Mouse (Mus musculus) erythroblast, embryonic 14.5 days (primary cell): ENCODE data around the gene Kank2. TPM values are rescaled to one million over a fixed set of nuclear protein-coding genes. Genes with fewer than 3 reads are reported as not detected.

ENCODE experiments used
- H3K27me3 ChIP-seq: 2 replicates; pipeline ENCODE4 v1.6.1; 2012; ENCODE audit warnings: inconsistent platforms; ENCODE audit not compliant: control insufficient read depth
- H3K36me3 ChIP-seq: 2 replicates; pipeline ENCODE4 v1.6.1; 2012; ENCODE audit warnings: mild to moderate bottlenecking, inconsistent platforms; ENCODE audit not compliant: control insufficient read depth
- H3K4me1 ChIP-seq: 2 replicates; pipeline ENCODE4 v1.6.1; 2012; ENCODE audit warnings: inconsistent platforms; ENCODE audit not compliant: control insufficient read depth
- H3K4me3 ChIP-seq: replicated peaks from 2 replicates; pipeline ENCODE3; 2012; ENCODE audit warnings: moderate library complexity, mild to moderate bottlenecking, inconsistent platforms
- H3K9me3 ChIP-seq: 2 replicates; pipeline ENCODE4 v1.6.1; 2012; ENCODE audit warnings: low read length, inconsistent platforms, mixed read lengths; ENCODE audit not compliant: control insufficient read depth
- GATA1 ChIP-seq: IDR thresholded peaks from 2 replicates; pipeline ENCODE4 v1.6.1; 2012; ENCODE audit warnings: low read length, inconsistent platforms, mixed read lengths
- TAL1 ChIP-seq: IDR thresholded peaks from 3 replicates; pipeline ENCODE4 v1.6.1; 2012; ENCODE audit warnings: low read length, inconsistent platforms, mixed read lengths
- polyA plus RNA-seq: library from polyadenylated mRNA; stranded (reverse); fragments of >175 nt; gene quantifications from 2 replicates; pipeline ENCODE4 v1.2.3, GENCODE M21; 2012

Gene Kank2
- polyA plus RNA-seq, 1 experiment = 0.02 TPM

GRCm38 (mm10) chr9:21748033-21748432 is 50.5 kb downstream of the Kank2 start:
- no peaks in the 10 kb centered on the region for H3K27me3 ChIP-seq
- H3K4me3 ChIP-seq = no peak overlapping the region
- H3K4me1 ChIP-seq = peaks cover 2% of the 10 kb centered on the region; the same call in 1 of the 2 replicates
- no peaks in the 10 kb centered on the region for H3K9me3 ChIP-seq
- H3K36me3 ChIP-seq = peaks cover 68% of the 10 kb centered on the region
- TF ChIP-seq TAL1 (no peak), GATA1 (no peak)

GRCm38 (mm10) chr9:21747238-21747774 is 51.2 kb downstream of the Kank2 start:
- TF ChIP-seq GATA1 (no peak), TAL1 (no peak)
- Histone ChIP-seq H3K4me3 (no peak overlapping the region), H3K27me3 (no peaks in the 10 kb centered on the region), H3K9me3 (no peaks in the 10 kb centered on the region), H3K4me1 (peaks cover 2% of the 10 kb centered on the region; the same call in 1 of the 2 replicates), H3K36me3 (peaks cover 75% of the 10 kb centered on the region)

GRCm38 (mm10) chr9:21741514-21741913 is 57.0 kb downstream of the Kank2 start:
- peaks cover 89% of the 10 kb centered on the region for H3K36me3 ChIP-seq

GRCm38 (mm10) chr9:21740427-21740826 is 58.1 kb downstream of the Kank2 start:
- Histone ChIP-seq H3K4me3 (no peak overlapping the region), H3K9me3 (no peaks in the 10 kb centered on the region), H3K27me3 (no peaks in the 10 kb centered on the region), H3K4me1 (peaks cover 8% of the 10 kb centered on the region; the same call in 1 of the 2 replicates), H3K36me3 (peaks cover 85% of the 10 kb centered on the region)
- TF ChIP-seq GATA1 (no peak), TAL1 (no peak)

More at GRCm38 (mm10) chr9:21741514-21741913, 57.0 kb downstream of the Kank2 start:
- TF ChIP-seq GATA1 = no peak
- TF ChIP-seq TAL1 = no peak
- peaks cover 8% of the 10 kb centered on the region; the same call in 1 of the 2 replicates for H3K4me1 ChIP-seq
- no peaks in the 10 kb centered on the region for H3K9me3 ChIP-seq
- no peaks in the 10 kb centered on the region for H3K27me3 ChIP-seq
- no peak overlapping the region for H3K4me3 ChIP-seq

GRCm38 (mm10) chr9:21738776-21739175 is 59.8 kb downstream of the Kank2 start:
- peaks cover 7% of the 10 kb centered on the region for H3K9me3 ChIP-seq
- TF ChIP-seq GATA1 (no peak), TAL1 (no peak)
- peaks cover 9% of the 10 kb centered on the region; the same call in 1 of the 2 replicates for H3K4me1 ChIP-seq
- H3K36me3 ChIP-seq = peaks cover 84% of the 10 kb centered on the region
- no peak overlapping the region for H3K4me3 ChIP-seq
- no peaks in the 10 kb centered on the region for H3K27me3 ChIP-seq

- TF ChIP-seq TAL1 = no peak
- no peak for TF ChIP-seq GATA1
- H3K9me3 ChIP-seq = peaks cover 9% of the 10 kb centered on the region
- H3K4me1 ChIP-seq = peaks cover 9% of the 10 kb centered on the region; the same call in 1 of the 2 replicates
- no peaks in the 10 kb centered on the region for H3K27me3 ChIP-seq
- H3K36me3 ChIP-seq = peaks cover 89% of the 10 kb centered on the region
- H3K4me3 ChIP-seq = no peak overlapping the region
Observed at GRCm38 (mm10) chr9:21737188-21737587, 61.4 kb downstream of the Kank2 start.

- Histone ChIP-seq H3K36me3 (peaks cover 89% of the 10 kb centered on the region), H3K27me3 (no peaks in the 10 kb centered on the region), H3K4me1 (peaks cover 4% of the 10 kb centered on the region; the same call in 1 of the 2 replicates), H3K9me3 (peaks cover 9% of the 10 kb centered on the region), H3K4me3 (no peak overlapping the region)
- TF ChIP-seq GATA1 (no peak), TAL1 (no peak)
Observed at GRCm38 (mm10) chr9:21736580-21736979, 62.0 kb downstream of the Kank2 start.

- Histone ChIP-seq H3K27me3 (no peaks in the 10 kb centered on the region), H3K4me3 (no peak overlapping the region), H3K36me3 (peaks cover 91% of the 10 kb centered on the region), H3K4me1 (peaks cover 3% of the 10 kb centered on the region), H3K9me3 (peaks cover 9% of the 10 kb centered on the region)
- TF ChIP-seq TAL1 = no peak
- TF ChIP-seq GATA1 = no peak
Observed at GRCm38 (mm10) chr9:21735126-21735525, 63.4 kb downstream of the Kank2 start.

- TF ChIP-seq GATA1 (no peak), TAL1 (no peak)
- H3K9me3 ChIP-seq = peaks cover 9% of the 10 kb centered on the region
- H3K4me1 ChIP-seq = peaks cover 10% of the 10 kb centered on the region
- H3K36me3 ChIP-seq = peaks cover 87% of the 10 kb centered on the region
- no peaks in the 10 kb centered on the region for H3K27me3 ChIP-seq
- H3K4me3 ChIP-seq = no peak overlapping the region
Observed at GRCm38 (mm10) chr9:21733989-21734388, 64.6 kb downstream of the Kank2 start.

- Histone ChIP-seq H3K4me3 (no peak overlapping the region), H3K27me3 (no peaks in the 10 kb centered on the region), H3K36me3 (peaks cover 86% of the 10 kb centered on the region), H3K9me3 (peaks cover 9% of the 10 kb centered on the region), H3K4me1 (peaks cover 16% of the 10 kb centered on the region)
- TF ChIP-seq TAL1 (no peak), GATA1 (no peak)
Observed at GRCm38 (mm10) chr9:21733446-21733845, 65.1 kb downstream of the Kank2 start.
